Mouse (Mus musculus) spleen, postnatal 10 days (tissue): ENCODE data around the gene Zcchc13.
A peak's percentile ranks its signal among the peaks of the same experiment; 100 is the strongest.

Source experiments
- DNase-seq, 2 experiments: peaks; one replicate each; pipeline ENCODE4 v3.0.0; 2021 to 2022; ENCODE audit warnings: low spot score in 2 of 2

Zcchc13 gene

DNA sequence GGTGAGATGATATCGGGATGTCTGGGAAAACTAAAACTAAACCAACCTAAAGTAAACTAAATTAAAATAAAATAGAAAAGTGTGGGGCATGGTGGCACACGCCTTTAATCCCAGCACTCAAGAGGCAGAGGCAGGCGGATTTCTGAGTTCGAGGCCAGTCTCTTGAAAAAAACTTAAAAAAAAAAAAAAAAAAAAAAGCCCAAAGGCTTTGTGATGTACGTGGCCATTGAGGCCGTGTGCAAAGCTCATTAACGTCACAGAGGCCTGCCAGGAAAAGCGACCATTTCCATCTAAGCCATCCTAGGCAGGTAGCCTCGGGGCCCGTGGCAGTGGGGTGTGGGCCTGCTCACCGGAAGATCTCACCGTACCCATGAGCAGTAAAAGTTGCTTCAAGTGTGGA, at the start of gene Zcchc13:
Zcchc13 (plus strand) TSS at position 284 of the 400 bp plus-strand sequence.
- no peak for DNase-seq

DNA sequence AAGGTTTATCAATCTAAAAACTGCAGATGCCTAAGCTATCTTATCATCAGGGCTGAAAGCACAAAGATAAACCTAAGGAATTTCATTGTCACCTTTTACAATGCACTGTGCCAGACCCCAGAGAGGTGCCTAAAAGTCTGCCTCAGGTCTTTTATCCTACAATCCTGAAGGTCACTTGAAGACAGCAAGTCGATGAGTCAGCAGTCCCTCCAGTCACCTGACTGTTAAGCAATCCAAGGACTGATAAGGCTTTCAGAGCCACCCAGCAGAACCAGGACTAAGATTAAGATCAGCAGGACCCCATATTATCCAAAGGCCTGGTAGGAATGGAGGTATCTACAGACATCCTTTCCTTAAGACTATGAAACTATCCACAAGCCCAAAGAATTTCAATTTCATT, 46.1 kb upstream of the Zcchc13 start:
- DNase-seq = no peak

DNA sequence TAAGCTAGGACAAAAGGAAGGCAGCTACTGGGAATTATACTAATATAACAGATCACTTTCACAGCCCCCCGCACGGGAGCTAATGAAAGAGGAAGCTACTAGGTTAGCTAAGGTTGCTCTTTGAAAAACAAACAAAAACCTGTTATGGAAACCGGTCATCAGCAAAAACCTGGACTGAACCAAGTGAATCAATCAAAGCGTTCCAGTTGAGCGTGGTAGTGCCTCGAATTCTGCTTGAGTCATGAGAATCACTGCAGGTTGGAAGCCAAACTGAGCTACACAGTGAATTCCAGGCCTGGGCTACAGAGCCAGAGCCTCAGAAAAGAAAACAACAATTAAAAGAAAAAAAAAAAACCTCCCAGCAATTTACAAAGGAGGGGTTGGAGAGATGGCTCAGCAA, 38.3 kb upstream of the Zcchc13 start:
- no peak for DNase-seq

DNA sequence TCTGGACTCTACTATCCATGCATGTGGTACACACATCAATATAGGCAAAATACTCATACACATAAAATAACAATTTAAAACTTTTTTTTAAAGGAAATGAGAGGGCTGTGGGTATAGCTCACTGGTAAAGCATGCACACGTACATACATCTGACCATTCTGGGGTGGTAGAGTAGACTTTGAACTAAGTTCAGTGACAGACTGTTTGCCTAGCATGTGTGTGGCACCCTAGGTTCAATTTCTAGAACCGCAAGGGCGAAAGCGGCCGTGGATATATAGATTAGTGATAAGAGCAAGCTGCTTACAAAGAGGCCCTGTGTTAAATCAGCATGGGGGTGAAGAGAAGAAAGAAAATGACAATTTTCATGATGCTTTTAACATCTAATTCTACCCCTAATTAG, 27.8 kb upstream of the Zcchc13 start:
- DNase-seq = no peak

DNA sequence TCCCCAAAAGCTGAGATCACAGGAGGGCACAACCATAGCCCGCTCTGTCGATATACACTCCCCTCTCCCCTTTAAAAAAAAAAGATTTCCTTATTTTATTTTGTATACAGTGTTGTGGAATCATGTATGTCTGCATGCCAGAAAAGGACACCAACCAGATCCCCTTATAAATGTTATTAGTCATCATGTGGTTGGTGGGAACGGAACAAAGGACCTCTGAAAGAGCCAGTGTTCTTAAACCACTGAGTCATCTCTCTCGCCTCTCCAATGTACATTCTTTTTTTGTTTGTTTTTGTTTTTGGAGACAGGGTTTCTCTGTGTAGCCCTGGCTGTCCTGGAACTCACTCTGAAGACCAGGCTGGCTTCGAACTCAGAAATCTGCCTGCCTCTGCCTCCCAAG, 26.2 kb upstream of the Zcchc13 start:
- no peak for DNase-seq

DNA sequence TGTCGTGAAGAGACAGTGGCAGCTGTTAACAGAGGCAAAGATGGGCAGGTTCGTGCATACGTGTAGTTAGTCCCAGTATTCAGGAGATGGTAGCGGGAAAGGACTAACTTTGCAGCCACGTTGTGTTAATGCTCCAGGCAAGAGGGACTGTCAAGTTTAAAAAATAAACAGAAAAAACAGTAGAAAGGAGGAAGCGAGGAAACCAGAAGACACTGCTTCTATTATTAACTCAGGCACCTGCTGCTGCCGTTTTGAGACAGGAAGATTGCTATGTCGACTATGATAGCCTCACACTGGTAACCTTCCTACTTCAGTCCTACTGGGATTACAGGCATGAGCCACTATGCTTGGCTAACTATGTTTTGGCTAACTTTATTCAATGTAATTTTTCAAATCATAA, 24.9 kb upstream of the Zcchc13 start:
- no peak for DNase-seq

DNA sequence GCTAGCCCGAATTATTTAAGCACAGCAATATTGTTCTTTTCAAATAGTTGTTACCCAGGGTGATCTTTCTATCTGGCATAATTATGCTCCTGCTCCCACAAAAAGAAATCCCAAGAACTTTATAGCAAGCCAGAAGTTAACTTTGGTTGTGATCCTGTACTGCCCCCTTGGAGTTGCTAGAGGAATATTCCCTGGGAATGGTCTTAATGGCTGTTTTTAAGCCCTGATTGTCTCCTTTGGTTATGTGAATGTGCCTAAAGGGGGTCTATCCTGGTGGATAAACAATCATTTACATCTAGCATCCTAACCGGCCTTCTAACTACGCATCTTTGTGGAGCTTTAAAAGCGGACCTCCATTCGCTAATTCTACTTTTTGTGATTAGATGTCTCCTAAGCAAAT, 20.0 kb upstream of the Zcchc13 start:
- no peak for DNase-seq

DNA sequence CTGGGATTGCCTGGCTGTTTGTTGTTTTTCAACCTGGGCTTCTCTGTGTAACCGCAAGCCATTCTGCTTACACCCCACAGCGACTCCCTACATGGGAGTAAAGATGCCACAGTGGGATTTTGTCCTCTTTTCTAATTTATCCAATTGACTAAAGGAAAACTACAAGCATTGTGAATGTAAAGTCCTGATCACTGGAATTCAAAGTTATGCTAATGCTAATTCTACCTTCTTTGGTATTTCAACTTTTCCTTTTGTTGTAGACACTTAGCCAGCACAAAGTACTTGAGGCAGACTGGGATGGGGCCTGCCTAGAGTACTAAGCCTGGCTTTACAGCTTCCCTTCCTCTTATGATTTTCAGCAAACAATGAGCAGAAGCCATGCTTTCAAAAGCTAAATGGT, 18.9 kb upstream of the Zcchc13 start:
- no peak for DNase-seq

DNA sequence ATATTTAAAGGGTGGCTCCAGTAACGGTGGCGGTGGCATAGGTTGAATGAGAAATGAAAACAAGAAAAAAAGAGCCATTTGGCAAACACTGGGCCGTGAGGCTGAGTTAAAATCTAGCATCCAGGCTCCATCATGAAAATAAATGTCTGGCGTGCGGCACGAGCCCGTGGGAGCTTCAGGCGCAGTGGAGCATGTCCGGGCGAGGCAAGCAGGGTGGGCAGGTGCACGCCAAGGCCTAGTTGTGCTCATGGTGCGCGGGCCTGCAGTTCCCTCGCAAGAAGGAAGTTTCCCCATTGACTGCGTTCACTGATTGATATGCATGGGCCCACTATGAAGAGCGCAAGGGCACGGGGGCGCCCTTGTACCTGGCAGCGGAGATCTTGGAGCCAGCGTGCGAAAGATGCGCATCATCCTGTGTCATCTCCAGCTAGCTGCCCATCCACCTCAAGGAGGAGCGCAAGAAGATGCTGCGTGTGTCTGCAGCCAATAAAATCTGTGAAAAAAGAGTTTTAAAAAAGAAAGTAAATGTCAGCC, 15.6 kb upstream of the Zcchc13 start:
- peak in 1 of 2 experiments; percentile 19 for DNase-seq

DNA sequence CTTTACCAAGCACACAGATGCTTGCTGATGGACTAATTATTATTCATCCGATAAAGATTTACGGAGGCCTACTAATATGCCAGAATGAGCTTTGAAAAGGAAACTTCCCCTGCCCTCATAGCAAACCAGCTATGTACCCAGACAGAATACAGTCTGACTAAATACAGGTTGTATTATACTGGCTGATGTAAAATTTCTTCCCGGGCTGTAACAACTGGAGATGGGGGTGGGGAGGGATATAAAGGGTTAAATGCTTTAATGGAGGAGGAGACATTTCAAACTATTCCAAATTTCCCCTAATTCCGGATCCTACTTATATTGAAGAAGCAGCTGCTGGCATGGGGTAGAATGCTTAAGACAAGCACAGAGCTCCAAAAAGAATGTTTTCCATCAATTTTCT, 14.9 kb upstream of the Zcchc13 start:
- no peak for DNase-seq

DNA sequence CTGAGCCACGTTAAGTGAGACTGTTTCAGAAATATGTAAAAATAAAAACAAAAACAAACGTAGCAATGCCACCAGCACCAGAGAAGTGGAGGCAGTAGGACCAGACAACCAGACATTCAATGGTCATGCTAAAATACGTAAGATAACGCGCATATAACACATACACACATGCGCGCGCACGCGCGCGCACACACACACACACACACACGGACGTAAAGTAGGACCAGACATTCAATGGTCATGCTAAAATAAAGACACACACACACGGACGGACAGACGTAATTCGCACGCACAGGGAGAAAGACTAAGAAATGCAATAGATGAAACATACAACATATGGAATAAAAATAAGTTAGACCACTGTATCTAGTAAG, 14.2 kb upstream of the Zcchc13 start:
- peak in 1 of 2 experiments; percentile 69 for DNase-seq

DNA sequence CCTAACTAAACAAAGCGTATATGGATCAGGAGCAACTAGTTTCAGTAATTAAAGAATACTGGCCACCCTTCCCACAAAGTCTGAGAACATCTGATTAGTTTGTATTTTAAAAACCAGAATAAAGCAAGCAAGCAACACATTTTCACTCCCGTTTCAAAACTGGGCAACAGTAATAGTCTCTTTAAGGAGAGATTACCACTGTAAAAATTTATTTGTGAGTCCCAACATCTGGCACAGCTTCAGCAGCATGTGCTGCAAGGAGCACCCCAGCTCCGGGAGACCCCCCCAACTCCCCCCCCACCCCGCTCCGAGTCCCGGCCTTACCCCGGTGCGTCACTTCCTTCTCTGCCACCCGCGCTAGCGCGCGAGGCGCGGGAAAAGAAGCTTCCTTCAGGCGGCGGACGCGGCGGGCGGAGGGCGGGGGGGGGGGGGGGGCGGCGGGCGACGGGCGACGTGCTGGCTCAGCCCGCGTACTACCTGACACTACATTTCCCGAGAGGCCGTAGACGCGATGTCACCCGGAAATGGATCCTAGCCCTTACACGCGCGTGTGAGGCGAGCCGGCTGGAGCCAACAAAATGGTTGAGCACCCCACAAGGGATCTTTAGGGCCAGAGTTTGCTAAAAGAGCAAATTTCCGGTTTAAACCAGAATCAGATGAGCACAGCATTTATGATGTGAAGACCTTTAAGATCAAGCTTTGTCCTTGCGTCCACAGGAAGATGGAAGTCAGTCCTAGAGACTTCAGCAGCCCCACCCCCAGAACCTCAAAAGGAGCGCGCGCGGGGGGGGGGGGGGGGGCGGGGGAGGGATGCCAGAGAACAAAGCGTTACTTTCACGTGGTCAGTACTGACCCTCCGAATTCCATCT, 13.6 kb upstream of the Zcchc13 start:
- DNase-seq = peak; percentile 64 to 72

DNA sequence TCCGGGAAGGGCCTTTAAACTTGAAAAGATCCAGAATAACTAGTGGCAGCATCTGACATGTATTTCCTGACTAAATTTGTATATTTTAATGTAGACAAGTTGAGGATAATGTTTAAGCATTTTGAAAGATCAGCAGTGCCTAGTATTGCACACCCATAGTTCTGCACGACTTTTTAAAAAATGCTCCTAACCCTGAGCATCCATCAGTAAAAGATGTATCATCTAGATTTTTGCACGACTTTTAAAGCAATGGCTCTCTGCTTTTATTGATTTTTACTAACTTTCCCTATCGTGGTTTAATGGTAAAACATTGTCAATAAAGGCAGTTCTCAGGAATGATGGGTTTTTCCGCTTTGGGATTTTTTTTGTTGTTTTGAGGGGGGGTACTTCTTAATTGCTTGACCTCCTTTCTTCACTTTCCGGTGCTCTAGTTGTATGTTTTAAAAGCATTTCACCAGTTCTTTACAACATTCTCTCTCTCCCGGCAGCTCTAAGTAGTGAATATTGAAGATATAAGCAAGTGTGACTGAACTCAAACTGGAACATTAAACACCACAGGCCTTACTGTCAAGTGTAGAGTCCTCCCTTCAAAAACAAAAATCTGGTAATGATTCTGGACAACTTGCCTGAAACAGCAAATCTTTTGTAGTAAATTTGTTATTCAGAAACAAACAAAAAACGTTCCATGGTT, 12.8 kb upstream of the Zcchc13 start:
- DNase-seq = no peak

DNA sequence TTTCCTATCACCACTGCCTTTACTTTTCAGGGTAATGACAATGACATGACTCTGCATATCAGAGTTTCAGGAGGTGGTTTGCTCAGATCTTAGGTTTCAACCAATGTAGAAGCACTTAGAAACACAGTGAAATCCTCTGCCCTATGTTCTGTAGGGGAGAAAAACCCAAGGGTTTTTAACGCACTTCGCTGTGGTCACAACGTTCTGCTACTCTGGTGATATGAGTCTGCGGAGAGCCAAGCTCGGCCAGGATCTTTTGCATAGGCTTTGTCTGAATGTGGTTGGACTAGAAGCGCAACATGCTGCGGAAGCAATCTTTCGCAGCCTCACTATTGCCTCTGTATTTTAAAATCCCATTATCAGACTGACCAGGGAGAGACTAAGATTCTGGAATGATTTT, 8.6 kb upstream of the Zcchc13 start:
- peak; percentile 23 to 36 for DNase-seq

DNA sequence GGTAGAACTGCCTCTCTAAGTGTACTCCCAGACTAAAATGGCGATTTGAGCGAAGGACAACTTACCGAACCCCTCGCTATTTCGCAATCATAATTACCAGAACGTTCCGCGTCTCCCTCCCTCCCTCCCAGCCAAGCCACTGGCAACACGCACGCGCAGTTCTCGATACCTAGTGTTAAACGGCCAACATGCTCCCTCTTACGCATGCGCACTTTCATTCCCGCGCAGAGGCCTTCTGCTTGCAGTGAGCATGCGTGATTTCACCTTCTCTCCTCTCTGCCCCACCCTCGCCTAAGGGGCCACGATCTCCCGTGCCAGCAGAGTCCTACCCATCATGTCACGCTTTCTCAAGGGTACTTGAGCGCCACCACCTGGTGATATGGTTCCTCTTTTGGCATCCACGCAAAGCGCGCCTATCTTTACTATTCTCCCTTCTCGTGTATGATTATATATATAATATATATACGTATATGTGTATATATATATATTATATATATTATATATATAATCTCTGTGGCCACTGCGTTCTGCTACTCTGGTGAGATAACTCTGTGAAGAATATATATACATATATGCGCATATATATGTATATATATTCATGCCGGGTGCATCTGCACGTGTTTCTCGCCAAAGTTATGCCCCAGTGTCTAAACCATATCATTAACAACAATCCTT, 8.0 kb upstream of the Zcchc13 start:
- DNase-seq = peak; percentile 87 to 92

DNA sequence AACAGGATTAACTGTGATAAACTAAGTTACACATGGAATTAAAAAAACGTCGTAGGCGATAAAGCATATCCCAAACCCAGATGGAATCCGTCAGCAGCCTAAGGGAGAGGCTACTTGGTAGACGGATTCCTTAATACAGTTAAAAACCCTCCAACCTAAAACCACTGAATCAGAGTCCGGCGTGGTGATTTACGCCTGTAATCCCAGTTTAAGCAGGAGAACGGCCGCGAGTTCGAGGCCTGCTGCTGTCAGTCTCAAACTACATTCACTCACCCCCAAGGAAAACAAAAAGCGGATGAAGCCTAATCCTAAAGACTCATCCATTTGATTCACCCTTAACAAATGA, 7.5 kb upstream of the Zcchc13 start:
- DNase-seq = peak in 1 of 2 experiments; percentile 27

DNA sequence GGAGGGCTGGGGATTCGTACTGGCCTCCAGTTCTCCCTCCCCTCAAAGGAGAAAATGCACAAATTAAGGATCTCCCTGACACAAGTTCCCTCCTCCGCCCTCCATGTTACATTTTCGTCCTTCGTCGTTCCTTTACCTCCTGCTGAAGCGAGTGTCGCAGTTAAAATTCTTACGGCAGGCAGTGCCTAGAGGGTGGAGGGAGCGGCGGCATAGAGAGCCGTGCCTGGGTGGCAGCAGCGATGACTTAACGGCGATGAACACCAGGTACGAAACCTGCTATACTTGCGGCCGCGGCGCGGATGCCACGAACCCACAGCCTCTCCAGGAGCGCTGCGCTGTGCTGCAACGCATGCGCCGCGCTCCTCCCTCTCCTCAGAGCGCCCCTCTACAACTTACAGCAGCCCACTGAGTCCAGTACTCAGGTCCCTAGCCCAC, 7.0 kb upstream of the Zcchc13 start:
- peak; percentile 44 to 50 for DNase-seq

DNA sequence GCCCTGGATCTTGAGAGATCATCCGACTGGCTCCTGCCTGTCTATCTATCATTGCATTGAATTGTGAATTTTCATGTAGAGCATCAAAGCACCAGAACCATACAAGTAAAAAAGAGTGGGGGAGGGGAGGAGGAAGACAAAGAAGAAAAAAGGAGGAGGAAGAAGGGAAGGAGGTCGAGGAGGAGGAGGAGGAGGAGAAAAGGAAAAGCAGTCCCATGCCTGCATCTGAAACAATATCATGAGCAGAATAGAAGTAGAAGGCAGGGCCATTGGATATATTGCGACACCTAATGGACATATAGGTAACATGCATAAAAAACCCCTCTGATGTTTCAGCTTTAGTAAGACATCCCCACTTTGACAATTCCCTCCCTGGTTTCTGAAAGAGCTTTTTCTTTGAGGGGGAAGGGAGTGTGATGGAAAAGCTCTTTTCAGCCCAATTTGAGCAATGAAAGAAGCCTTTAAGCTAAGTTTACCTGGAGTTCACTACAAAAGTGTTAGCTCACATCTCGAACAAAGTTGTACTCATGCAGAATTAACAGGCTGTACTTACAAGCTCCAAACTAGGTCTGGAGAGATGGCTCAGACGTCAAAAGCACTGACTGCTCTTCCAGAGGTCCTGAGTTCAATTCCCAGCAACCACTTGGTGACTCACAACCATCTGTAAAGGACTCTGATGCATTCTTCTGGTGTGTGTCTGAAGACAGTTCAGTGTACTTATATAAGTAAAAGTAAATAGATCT, 5.8 kb upstream of the Zcchc13 start:
- DNase-seq = no peak

DNA sequence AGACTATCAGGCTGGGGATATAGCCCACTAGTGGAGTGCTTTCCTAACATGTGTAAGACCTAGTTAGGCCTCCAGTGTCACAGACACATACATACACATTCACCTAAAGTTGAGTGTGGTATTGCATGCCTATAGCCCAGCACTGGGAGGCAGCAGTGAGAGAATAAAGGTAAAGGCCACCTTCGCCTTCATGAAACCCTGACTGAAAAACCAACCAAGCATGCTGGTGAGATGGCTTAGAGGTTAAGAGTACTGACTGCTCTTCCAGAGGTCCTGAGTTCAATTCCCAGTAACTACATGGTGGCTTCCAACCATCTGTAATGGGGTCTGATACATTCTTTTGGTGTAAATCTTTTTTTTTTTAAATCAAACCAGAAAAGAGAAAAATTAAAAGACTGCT, 1.5 kb upstream of the Zcchc13 start:
- no peak for DNase-seq

DNA sequence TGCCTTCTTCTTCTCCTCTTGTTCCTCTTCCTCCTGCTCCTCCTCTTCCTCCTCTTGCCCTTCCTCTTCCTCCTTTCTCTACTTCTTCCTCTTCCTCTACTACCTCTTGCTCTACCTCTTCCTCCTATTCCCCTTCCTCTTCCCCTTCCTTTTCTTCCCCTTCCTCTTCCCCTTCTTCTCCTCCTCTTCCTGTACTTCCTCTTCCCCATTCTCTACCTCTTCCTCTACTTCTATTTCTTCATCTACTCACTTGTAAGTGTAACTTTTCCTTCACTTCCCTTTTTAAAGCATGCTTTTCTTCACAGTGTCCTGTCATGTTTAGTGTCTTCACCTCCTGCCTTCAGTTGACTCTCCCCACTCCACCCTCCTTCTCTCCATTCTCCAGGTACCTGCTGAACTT, 3.5 kb downstream of the Zcchc13 start:
- no peak for DNase-seq

DNA sequence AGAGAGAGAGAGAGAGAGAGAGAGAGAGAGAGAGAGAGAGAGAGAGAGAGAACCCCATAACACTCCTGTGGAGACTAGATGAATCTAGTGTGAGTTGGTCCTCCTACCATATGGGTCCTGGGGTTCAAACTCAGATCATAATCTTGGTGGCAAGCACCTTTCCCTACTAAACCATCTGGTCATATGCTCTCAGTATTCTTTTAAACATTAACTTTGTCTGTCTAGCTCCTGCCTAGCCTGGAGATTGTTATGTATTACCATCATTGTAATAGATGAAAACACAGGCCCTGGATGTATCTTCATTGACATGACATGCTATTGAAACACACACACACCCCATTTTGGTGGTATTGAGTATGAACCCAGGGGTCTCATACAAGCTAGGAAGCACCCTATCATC, 5.6 kb downstream of the Zcchc13 start:
- no peak for DNase-seq

DNA sequence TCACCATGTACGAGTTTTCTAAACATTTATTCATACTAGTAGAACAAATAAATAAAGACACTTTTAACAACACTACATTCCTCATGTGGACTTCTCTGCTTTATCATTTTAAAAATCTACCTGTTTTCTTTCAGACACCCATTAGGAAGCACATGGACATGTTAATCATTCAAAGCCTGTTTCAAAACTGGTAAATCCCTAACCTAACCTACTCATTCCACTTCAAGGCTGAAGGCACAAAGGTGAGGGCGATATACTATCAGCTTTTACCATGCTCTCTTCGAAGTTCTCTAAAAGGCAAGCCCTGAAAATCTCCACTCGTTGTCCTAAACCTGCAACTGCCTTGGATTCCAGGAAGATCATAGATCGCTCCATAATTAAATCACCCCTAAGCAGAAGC, 8.2 kb downstream of the Zcchc13 start:
- no peak for DNase-seq
